Mouse (Mus musculus): ENCODE measurements around the gene Tm9sf4. TPM values are rescaled to one million over a fixed set of nuclear protein-coding genes. Genes with fewer than 3 reads are reported as not detected.

Gene Tm9sf4
- 96.0 and 104 TPM in 2 replicates for total RNA-seq (2021)
- long read RNA-seq, experiment 1, transcript Tm9sf4-201 (18 exons, 3,896 nt): major isoform, 46 of 71 reads
- long read RNA-seq, experiment 1, partial matches to known transcripts: 6 of 71 reads
- long read RNA-seq, experiment 1, other reads (novel, unspliced or antisense): 18 of 71 reads
- long read RNA-seq, experiment 2, transcript Tm9sf4-201 (18 exons, 3,896 nt): major isoform, 40 of 70 reads
- long read RNA-seq, experiment 2, partial matches to known transcripts: 15 of 70 reads
- long read RNA-seq, experiment 2, other reads (novel, unspliced or antisense): 14 of 70 reads

DNA sequence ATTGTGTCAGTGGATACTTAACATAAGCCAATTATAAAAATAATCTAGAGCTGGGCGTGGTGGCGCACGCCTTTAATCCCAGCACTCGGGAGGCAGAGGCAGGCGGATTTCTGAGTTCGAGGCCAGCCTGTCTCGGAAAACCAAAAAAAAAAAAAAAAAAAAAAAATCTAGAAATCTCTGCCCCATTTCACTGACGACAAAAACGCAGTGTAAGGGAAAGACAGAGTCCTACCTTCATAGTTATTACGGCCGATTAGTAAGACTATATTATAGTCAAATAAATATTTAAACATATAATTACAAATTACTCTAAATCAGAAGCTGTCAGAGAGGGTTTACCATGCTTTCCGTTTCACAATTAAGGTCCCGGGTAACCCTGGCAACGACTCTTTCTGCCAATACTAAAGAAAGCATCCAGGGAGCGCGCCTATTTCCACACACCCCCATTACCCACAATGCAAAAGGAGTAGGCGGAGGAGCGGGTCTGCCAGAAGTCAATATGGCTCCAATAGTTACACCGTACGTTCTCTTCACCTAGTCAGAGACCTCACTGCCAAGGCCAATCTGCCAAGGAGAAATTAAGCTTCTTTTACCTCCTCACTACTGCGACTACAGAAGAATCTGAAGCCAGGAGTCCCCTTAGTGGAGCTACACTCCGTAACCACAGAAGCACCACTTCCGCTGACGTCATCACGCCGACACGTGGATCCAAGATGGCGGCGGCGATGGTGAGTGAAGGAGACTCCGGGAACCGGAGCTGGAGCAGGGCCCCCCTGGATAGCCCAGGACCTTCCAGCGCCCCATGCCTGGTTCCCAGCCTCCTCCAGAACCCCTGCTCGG lies at the start of gene Tm9sf4:
Gene Tm9sf4, plus strand, starts transcription at position 460 of the 840 bp plus-strand sequence.
- DNase-seq: peak; percentile 92

- DNase-seq: no peak
Measured at GRCm38 (mm10) chr2:153115679-153116081, 45.4 kb upstream of the Tm9sf4 start.

DNA sequence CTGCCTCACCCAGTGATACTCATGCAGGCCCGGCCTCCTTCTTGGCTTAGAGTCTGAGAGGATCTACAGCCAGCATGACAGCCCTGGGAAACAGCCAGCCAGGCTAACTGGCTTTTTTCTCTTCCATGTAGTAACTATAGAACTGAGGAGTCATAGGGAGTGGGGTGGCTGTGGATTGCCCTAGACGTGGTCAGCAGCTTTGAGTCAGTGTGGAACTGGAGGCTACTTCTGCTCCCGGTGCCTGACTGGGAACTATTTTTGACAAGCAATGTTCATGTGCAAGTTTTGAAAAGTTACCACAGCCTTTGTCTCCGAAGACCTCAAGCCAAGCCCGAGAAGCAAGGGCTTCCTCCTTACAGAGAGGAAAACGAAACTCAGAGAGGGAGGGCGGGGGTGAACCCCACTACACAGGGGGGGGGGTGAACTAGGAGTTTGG lies 44.0 kb upstream of the Tm9sf4 start:
- DNase-seq: no peak

GRCm38 (mm10) chr2:153119488-153119887 lies 41.6 kb upstream of the Tm9sf4 start:
- no peak for DNase-seq

- no peak for DNase-seq
Measured at GRCm38 (mm10) chr2:153120126-153120525, 41.0 kb upstream of the Tm9sf4 start.

DNA sequence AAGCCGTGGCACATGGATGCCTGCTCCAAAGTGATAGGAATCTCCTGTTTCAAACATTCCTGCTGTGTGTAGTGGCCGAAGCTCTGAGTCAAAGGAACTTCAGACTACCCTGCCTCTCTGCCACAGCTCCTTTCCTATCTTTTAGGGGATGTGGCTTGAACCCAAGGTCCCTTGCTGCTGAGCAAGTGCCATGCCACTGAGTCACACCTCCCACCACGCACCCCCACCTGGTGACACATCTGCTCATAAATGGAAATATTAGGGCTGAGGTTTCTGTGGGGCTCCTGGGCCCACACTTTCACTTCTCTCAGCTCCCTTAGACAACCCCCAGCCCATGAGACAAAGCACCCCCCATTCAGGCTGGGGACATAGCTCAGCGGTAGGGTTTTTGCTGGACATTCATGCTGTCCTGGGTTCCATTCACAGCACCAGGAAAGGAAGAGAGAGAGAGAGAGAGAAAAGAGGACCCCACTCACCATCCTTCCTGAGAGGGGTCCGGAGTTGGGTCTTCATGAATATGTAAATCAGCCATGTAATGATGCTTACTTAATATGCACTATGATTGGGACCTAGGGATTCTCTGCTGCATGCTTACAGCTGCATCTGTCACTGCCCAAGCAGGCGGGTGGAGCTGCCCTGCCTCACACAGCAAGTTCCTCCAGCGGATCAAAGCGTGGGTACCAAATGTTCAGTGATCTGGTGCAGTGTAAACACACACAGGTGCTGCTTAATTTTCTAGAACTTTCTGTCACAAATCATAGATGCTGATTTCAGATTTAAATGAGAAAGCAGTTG lies 39.1 kb upstream of the Tm9sf4 start:
- peak; percentile 69 for DNase-seq

DNA sequence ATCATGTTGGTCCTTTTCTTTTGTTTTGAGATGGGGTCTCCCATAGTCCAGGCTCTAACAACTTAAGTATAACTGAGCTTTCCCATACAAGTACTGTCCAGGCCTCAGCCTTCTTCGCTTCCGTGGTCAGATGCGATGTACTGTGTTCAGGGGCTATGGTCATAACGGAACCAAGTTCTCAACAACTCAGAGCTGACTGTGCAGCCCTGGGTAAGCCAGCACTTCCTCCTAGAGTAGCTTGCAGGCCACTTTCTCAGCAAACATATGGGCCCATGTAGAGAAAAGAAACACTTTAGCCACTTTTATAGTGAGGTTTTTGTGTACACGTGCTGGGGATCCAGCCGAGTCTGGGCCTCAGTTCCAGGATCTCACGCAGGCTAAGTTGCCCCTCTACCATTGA lies 38.4 kb upstream of the Tm9sf4 start:
- DNase-seq: no peak

- DNase-seq: no peak
Measured at GRCm38 (mm10) chr2:153125875-153126274, 35.2 kb upstream of the Tm9sf4 start.

DNA sequence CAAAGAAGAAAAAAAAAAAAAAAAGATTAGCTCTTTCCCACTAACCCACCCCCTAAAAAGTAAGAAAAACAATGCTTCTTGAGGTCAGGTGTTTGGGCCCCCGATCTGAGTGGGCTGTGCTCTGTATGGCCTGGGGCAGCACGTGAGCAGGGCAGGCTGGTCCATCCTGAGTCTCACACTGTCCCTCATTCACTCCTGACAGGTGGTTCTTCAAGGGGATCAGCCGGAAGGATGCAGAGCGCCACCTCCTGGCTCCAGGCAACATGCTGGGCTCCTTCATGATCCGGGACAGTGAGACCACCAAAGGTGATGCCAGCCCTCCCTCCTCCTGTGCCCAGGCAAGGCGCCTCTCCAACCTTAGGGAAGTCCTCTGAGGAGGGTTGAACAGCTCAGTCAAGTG lies 30.1 kb upstream of the Tm9sf4 start:
- peak; percentile 15 for DNase-seq

- DNase-seq: no peak
Measured at GRCm38 (mm10) chr2:153134237-153134636, 26.9 kb upstream of the Tm9sf4 start.

GRCm38 (mm10) chr2:153136211-153136610 lies 24.9 kb upstream of the Tm9sf4 start:
- no peak for DNase-seq

DNA sequence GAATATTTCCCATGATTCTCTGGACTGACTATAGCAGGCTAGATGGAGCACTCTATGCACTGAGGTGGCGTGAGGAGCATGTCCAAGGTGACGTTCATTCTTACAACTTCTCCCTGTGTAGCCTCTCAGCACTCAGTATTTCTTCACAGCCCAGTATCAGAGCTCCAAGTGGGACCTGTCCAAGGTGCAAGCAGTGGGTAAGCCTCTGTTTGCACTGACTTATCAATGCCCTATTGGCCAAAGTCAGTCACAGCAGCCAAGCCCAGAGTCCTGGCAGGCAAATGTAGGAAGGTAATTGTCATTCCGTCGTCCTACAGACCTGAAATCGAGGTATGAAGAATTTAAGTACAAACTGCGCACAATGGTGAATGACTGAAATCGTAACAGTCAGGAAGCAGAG lies 21.9 kb upstream of the Tm9sf4 start:
- DNase-seq: no peak

- peak; percentile 17 for DNase-seq
Measured at GRCm38 (mm10) chr2:153139996-153140613, 21.0 kb upstream of the Tm9sf4 start.

GRCm38 (mm10) chr2:153142620-153143199 lies 18.4 kb upstream of the Tm9sf4 start:
- DNase-seq: peak; percentile 75

DNA sequence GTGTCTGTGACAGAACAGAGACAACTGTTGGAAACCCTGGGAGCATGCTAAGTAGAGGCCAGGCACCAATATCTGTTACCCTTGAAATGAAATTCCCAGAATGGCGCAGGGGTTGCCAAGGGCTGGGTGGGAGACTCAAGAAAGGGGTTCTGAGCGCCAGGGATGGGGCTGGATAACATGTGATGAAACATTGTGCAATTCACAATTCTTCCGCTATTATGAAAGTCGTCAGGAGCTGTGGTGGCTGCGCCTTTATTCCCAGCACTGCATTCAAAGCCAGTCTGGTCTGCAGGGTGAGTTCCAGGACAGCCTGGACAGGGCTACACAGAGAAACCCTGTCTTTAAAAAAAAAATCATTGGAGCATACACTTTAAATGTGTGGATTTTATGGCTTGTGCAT lies 15.8 kb upstream of the Tm9sf4 start:
- DNase-seq: no peak

DNA sequence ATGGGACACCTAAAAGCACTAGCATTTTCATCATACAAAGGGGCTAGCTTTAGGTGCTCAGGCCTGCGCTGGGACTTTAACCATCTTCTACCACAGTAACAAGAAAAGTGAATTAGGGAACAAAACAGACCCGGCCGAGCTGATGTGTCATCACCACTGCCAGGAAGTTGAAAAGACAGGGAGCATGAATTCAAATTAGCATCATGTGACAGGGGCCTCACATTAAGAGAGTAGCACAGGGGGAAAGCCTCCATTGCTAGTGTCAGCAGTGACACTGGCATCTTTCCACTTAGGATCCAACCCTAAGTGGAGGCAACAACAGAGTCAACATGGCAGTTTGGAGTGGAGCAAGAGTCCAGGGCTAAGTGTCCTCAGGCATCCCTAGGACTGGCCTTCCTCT lies 13.9 kb upstream of the Tm9sf4 start:
- no peak for DNase-seq

DNA sequence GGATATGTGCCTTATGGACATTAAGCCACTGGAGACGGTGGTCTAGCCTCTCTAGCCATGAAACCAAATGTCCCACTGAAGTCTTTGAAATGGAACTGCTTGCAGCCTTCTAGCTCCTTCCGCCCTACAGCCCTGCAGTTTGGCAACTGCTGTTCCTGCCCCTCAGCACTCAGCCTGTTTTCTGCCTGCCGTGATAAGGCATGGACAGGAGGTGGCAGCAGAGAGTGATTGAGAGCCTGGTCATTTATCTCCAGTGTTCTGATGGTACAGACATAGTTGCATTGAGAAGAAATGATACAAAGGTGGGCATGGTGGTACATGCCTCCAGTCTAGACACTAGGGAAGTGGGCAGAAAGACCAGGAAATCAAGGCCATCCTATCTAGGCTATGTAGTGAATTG lies 13.4 kb upstream of the Tm9sf4 start:
- peak; percentile 82 for DNase-seq

GRCm38 (mm10) chr2:153149742-153150141 lies 11.4 kb upstream of the Tm9sf4 start:
- no peak for DNase-seq

- DNase-seq: no peak
Measured at GRCm38 (mm10) chr2:153151026-153151425, 10.1 kb upstream of the Tm9sf4 start.

DNA sequence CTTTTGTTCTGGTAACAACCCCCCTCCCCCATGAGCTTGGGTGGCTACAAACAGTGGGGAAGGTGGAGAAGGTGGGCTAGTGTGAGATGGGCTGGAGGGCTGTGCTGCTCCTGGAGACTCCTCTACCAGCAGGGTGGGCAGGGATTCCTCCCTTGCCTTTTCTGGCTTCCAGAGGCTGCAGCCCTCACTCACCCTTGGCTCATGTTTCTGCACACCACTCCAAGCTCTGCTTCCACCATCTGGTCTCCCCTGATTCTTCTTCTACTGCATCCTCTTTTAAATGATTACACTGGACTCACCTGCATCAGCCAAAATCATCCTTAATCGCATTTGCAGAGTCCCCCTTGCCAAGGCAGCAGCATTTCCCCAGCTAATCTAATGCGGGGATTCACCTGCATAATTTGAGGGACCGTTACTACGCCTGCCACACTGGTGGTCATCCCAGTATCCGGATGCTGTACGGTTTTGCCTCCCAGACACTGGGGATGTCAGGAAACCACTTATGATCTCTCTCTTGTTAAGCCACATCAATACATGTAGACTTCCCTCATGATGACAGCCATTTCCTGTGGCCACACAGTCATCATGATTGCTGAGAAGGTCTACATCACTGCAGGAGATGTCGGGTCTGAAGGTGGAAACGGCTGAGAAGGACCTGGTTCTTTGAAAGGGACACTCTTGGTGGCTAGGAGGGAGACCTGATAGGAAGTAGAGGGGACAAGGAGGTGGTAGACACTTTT lies 9.0 kb upstream of the Tm9sf4 start:
- no peak for DNase-seq

- no peak for DNase-seq
Measured at GRCm38 (mm10) chr2:153153033-153153450, 8.1 kb upstream of the Tm9sf4 start.

Data from adrenal gland, postnatal 14 days (tissue).